Mouse (Mus musculus): ENCODE data around the gene Col25a1. TPM values are rescaled to one million over a fixed set of nuclear protein-coding genes. Genes with fewer than 3 reads are reported as not detected.

Gene Col25a1
- polyA plus RNA-seq, 1 experiment from 2014 or later = 14.3 TPM

DNA sequence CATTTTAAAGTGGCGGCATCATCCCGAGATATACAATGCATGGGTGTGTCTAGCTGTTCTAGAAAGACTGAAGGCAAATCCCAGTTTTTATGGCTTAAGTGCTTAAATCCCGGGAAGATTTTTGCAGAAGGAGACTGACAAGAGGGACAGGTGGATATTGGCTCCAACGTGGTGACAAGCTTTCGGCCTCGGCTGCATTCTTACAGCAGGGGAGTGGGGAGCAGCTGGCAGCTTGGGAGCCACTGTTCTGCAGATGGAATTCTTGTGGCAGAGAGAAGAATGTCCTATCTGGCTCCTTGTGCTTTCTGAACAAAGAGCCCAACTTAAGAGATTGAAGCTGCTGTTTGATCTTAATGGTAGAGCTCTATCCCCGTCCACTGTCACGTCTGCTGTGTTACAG is 16.5 kb downstream of the Col25a1 start:
- ATAC-seq (ENCODE audit: low read depth) (peak; percentile 74), DNase-seq (ENCODE audit: low spot score) (peak; percentile 76)
- Histone ChIP-seq H3K9ac (ENCODE audit: low read depth, low read length) (no peak overlapping the region), H3K27ac (replicated peaks; ENCODE audit: low read depth, low read length) (no peak overlapping the region), H3K4me3 (ENCODE audit: low read depth, low read length) (no peak overlapping the region), H3K4me1 (ENCODE audit: control insufficient read depth, insufficient read depth, low read length) (no peaks in the 10 kb centered on the region; the same call in 1 of the 2 replicates), H3K9me3 (ENCODE audit: control insufficient read depth, low read length) (0 out of 2 replicates have a peak, but pooled peaks cover 1% of the 10 kb centered on the region), H3K36me3 (ENCODE audit: control insufficient read depth, insufficient read depth, low read length) (no peaks in the 10 kb centered on the region), H3K27me3 (replicated peaks; ENCODE audit: control insufficient read depth, insufficient read depth, low read length) (no peaks in the 10 kb centered on the region), H3K4me2 (ENCODE audit: low read depth, low read length) (no peak overlapping the region)
- WGBS = 63% methylated on average over 8 of the region's 8 CpGs

DNA sequence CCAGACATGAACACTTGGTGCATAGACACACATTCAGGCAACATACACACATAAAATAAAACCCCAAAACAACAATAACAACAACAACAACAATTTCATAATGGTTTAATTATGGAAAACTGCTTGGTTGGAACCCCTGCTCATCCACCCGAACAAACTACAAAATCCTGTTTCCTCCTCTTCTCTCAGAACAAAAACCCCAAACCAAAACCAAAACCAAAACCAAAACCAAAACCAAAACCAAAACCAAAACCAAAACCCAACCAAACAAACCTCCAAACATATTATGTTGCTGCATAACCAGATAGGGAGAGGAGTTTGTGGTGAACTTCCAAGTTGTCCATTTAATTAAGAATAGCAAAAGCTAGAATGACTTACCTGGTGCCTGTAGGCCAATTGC is 17.9 kb downstream of the Col25a1 start:
- no peak for DNase-seq (ENCODE audit: low spot score)
- Histone ChIP-seq H3K4me1 (ENCODE audit: control insufficient read depth, insufficient read depth, low read length) (no peaks in the 10 kb centered on the region; the same call in 1 of the 2 replicates), H3K27ac (replicated peaks; ENCODE audit: low read depth, low read length) (no peak overlapping the region), H3K27me3 (replicated peaks; ENCODE audit: control insufficient read depth, insufficient read depth, low read length) (no peaks in the 10 kb centered on the region), H3K9ac (ENCODE audit: low read depth, low read length) (no peak overlapping the region), H3K36me3 (ENCODE audit: control insufficient read depth, insufficient read depth, low read length) (no peaks in the 10 kb centered on the region), H3K9me3 (ENCODE audit: control insufficient read depth, low read length) (no peaks in the 10 kb centered on the region), H3K4me3 (ENCODE audit: low read depth, low read length) (no peak overlapping the region), H3K4me2 (ENCODE audit: low read depth, low read length) (no peak overlapping the region)
- WGBS = 66% methylated on average over 1 of the region's 1 CpGs
- no peak for ATAC-seq (ENCODE audit: low read depth)

GRCm38 (mm10) chr3:130153117-130153516 is 21.8 kb downstream of the Col25a1 start:
- H3K4me3 ChIP-seq (ENCODE audit: low read depth, low read length) = no peak overlapping the region
- H3K4me2 ChIP-seq (ENCODE audit: low read depth, low read length) = no peak overlapping the region
- no peaks in the 10 kb centered on the region for H3K27me3 ChIP-seq (replicated peaks; ENCODE audit: control insufficient read depth, insufficient read depth, low read length)
- no peak for ATAC-seq (ENCODE audit: low read depth)
- H3K9me3 ChIP-seq (ENCODE audit: control insufficient read depth, low read length) = no peaks in the 10 kb centered on the region
- DNase-seq (ENCODE audit: low spot score) = no peak
- no peak overlapping the region for H3K27ac ChIP-seq (replicated peaks; ENCODE audit: low read depth, low read length)
- no peaks in the 10 kb centered on the region for H3K36me3 ChIP-seq (ENCODE audit: control insufficient read depth, insufficient read depth, low read length)
- no peak overlapping the region for H3K9ac ChIP-seq (ENCODE audit: low read depth, low read length)
- no peaks in the 10 kb centered on the region for H3K4me1 ChIP-seq (ENCODE audit: control insufficient read depth, insufficient read depth, low read length)
- 77% methylated on average over 3 of the region's 3 CpGs for WGBS

GRCm38 (mm10) chr3:130157551-130157950 is 26.2 kb downstream of the Col25a1 start:
- Histone ChIP-seq H3K27me3 (replicated peaks; ENCODE audit: control insufficient read depth, insufficient read depth, low read length) (no peaks in the 10 kb centered on the region), H3K27ac (replicated peaks; ENCODE audit: low read depth, low read length) (no peak overlapping the region), H3K4me3 (ENCODE audit: low read depth, low read length) (no peak overlapping the region), H3K36me3 (ENCODE audit: control insufficient read depth, insufficient read depth, low read length) (no peaks in the 10 kb centered on the region), H3K4me1 (ENCODE audit: control insufficient read depth, insufficient read depth, low read length) (no peaks in the 10 kb centered on the region), H3K9me3 (ENCODE audit: control insufficient read depth, low read length) (no peaks in the 10 kb centered on the region), H3K4me2 (ENCODE audit: low read depth, low read length) (no peak overlapping the region), H3K9ac (ENCODE audit: low read depth, low read length) (no peak overlapping the region)
- no peak for ATAC-seq (ENCODE audit: low read depth)
- WGBS = 63% methylated on average over 3 of the region's 3 CpGs
- DNase-seq (ENCODE audit: low spot score) = no peak

- Histone ChIP-seq H3K27me3 (replicated peaks; ENCODE audit: control insufficient read depth, insufficient read depth, low read length) (no peaks in the 10 kb centered on the region), H3K36me3 (ENCODE audit: control insufficient read depth, insufficient read depth, low read length) (no peaks in the 10 kb centered on the region), H3K9ac (ENCODE audit: low read depth, low read length) (no peak overlapping the region), H3K4me2 (ENCODE audit: low read depth, low read length) (no peak overlapping the region), H3K4me1 (ENCODE audit: control insufficient read depth, insufficient read depth, low read length) (no peaks in the 10 kb centered on the region), H3K9me3 (ENCODE audit: control insufficient read depth, low read length) (no peaks in the 10 kb centered on the region), H3K4me3 (ENCODE audit: low read depth, low read length) (no peak overlapping the region), H3K27ac (replicated peaks; ENCODE audit: low read depth, low read length) (no peak overlapping the region)
- DNase-seq (ENCODE audit: low spot score) (no peak), ATAC-seq (ENCODE audit: low read depth) (no peak)
- 70% methylated on average over 4 of the region's 4 CpGs for WGBS
Observed at GRCm38 (mm10) chr3:130159906-130160305, 28.6 kb downstream of the Col25a1 start.

GRCm38 (mm10) chr3:130160902-130161301 is 29.6 kb downstream of the Col25a1 start:
- DNase-seq (ENCODE audit: low spot score) (no peak), ATAC-seq (ENCODE audit: low read depth) (no peak)
- Histone ChIP-seq H3K9ac (ENCODE audit: low read depth, low read length) (no peak overlapping the region), H3K4me2 (ENCODE audit: low read depth, low read length) (no peak overlapping the region), H3K4me3 (ENCODE audit: low read depth, low read length) (no peak overlapping the region), H3K36me3 (ENCODE audit: control insufficient read depth, insufficient read depth, low read length) (no peaks in the 10 kb centered on the region), H3K4me1 (ENCODE audit: control insufficient read depth, insufficient read depth, low read length) (no peaks in the 10 kb centered on the region), H3K9me3 (ENCODE audit: control insufficient read depth, low read length) (no peaks in the 10 kb centered on the region), H3K27ac (replicated peaks; ENCODE audit: low read depth, low read length) (no peak overlapping the region), H3K27me3 (replicated peaks; ENCODE audit: control insufficient read depth, insufficient read depth, low read length) (no peaks in the 10 kb centered on the region)
- WGBS = 43% methylated on average over 4 of the region's 4 CpGs

DNA sequence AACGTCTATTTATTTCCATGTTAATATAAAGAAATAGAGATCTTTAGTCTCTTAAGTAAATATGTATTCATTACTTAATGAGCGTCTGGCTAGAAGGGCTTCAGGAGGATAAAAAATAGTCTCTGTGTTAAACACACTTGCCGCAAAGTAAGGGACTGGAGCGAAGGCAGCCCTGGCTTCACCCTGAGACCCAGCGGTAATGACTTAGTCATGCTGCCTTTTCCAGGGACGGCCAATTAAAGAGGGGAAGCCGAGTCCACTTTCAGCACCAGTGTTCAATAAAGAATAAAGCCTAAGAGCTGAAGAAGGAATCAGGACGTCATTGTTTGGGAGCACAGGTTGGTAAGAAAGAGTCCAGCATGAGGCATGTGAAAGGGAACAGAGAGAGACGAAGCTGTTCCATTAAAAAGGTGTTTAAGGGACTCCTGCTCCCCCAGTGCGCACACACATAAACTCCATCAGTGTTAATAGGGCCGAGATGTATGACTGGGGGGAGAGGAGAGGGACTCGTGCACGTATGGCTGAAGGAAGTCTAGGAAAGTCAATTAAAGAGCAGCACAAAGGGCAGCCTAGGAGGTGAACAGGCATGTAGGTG is 30.1 kb downstream of the Col25a1 start:
- Histone ChIP-seq H3K4me3 (ENCODE audit: low read depth, low read length) (no peak overlapping the region), H3K27ac (replicated peaks; ENCODE audit: low read depth, low read length) (no peak overlapping the region), H3K36me3 (ENCODE audit: control insufficient read depth, insufficient read depth, low read length) (no peaks in the 10 kb centered on the region), H3K27me3 (replicated peaks; ENCODE audit: control insufficient read depth, insufficient read depth, low read length) (no peaks in the 10 kb centered on the region), H3K9ac (ENCODE audit: low read depth, low read length) (no peak overlapping the region), H3K4me1 (ENCODE audit: control insufficient read depth, insufficient read depth, low read length) (no peaks in the 10 kb centered on the region), H3K4me2 (ENCODE audit: low read depth, low read length) (no peak overlapping the region), H3K9me3 (ENCODE audit: control insufficient read depth, low read length) (no peaks in the 10 kb centered on the region)
- WGBS = 44% methylated on average over 13 of the region's 13 CpGs
- DNase-seq (ENCODE audit: low spot score) = no peak
- no peak for ATAC-seq (ENCODE audit: low read depth)

GRCm38 (mm10) chr3:130166875-130167274 is 35.6 kb downstream of the Col25a1 start:
- peak; percentile 79 for DNase-seq (ENCODE audit: low spot score)
- H3K4me3 ChIP-seq (ENCODE audit: low read depth, low read length) = no peak overlapping the region
- no peaks in the 10 kb centered on the region for H3K4me1 ChIP-seq (ENCODE audit: control insufficient read depth, insufficient read depth, low read length)
- no peak overlapping the region for H3K4me2 ChIP-seq (ENCODE audit: low read depth, low read length)
- ATAC-seq (ENCODE audit: low read depth) = no peak
- no peak overlapping the region for H3K27ac ChIP-seq (replicated peaks; ENCODE audit: low read depth, low read length)
- no peak overlapping the region for H3K9ac ChIP-seq (ENCODE audit: low read depth, low read length)
- 58% methylated on average over 4 of the region's 4 CpGs for WGBS
- 0 out of 2 replicates have a peak, but pooled peaks cover 8% of the 10 kb centered on the region for H3K9me3 ChIP-seq (ENCODE audit: control insufficient read depth, low read length)
- H3K36me3 ChIP-seq (ENCODE audit: control insufficient read depth, insufficient read depth, low read length) = no peaks in the 10 kb centered on the region
- no peaks in the 10 kb centered on the region for H3K27me3 ChIP-seq (replicated peaks; ENCODE audit: control insufficient read depth, insufficient read depth, low read length)

DNA sequence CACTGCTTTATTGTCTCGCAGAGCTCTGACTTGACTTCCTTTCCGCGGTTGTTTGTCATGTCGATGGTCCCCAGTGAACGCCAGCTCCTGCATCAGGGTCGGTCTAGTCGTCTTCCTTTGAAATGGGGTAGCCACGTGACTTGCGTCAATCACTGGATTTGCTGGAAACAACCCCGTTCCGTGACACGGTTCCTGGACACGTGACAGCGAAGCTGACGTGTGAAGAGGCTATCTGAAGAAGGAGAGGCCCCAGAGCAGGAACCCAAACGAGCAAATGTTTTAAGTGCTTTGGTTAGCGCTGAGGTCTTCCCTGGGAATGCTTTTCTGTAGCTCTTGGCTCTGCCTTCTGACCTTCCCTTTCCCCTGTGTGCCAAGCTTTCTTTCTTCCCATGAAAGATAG is 41.5 kb downstream of the Col25a1 start:
- no peaks in the 10 kb centered on the region for H3K36me3 ChIP-seq (ENCODE audit: control insufficient read depth, insufficient read depth, low read length)
- H3K9me3 ChIP-seq (ENCODE audit: control insufficient read depth, low read length) = 0 out of 2 replicates have a peak, but pooled peaks cover 8% of the 10 kb centered on the region
- H3K27ac ChIP-seq (replicated peaks; ENCODE audit: low read depth, low read length) = no peak overlapping the region
- 73% methylated on average over 17 of the region's 17 CpGs for WGBS
- no peak overlapping the region for H3K9ac ChIP-seq (ENCODE audit: low read depth, low read length)
- no peak for ATAC-seq (ENCODE audit: low read depth)
- no peak overlapping the region for H3K4me3 ChIP-seq (ENCODE audit: low read depth, low read length)
- no peak overlapping the region for H3K4me2 ChIP-seq (ENCODE audit: low read depth, low read length)
- H3K4me1 ChIP-seq (ENCODE audit: control insufficient read depth, insufficient read depth, low read length) = no peaks in the 10 kb centered on the region
- no peak for DNase-seq (ENCODE audit: low spot score)
- no peaks in the 10 kb centered on the region for H3K27me3 ChIP-seq (replicated peaks; ENCODE audit: control insufficient read depth, insufficient read depth, low read length)

Data from embryonic facial prominence, embryonic 14.5 days (tissue).